Mouse (Mus musculus) spleen, postnatal 36 days (tissue): ENCODE measurements around the gene Henmt1.
A peak's percentile ranks its signal among the peaks of the same experiment; 100 is the strongest.

ENCODE experiments used
- DNase-seq, 2 experiments: peaks; one replicate each; pipeline ENCODE4 v3.0.0; 2022; ENCODE audit warnings: low spot score in 2 of 2, mixed read lengths in 1 of 2

Henmt1 gene

GRCm38 (mm10) chr3:108997762-108998161, 58.1 kb downstream of the Henmt1 start:
- peak in 1 of 2 experiments; percentile 14 for DNase-seq

DNA sequence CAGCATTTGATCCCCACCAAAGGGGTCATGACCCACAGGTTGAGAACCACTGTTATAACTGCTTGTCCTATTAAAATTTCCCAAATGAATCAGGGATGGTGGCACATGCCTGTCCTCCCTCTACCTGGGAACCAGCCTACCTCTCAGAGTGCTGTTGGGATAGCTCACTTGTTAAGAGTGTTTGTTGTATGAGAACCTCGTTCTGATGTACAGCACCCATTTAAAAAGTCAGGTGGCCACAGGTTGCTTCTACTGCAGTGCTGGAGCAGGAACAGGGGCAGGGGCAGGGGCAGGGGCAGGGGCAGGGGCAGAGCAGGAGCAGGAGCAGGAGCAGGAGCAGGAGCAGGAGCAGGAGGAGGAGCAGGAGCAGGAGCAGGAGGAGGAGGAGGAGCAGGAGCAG, 59.5 kb downstream of the Henmt1 start:
- no peak for DNase-seq

DNA sequence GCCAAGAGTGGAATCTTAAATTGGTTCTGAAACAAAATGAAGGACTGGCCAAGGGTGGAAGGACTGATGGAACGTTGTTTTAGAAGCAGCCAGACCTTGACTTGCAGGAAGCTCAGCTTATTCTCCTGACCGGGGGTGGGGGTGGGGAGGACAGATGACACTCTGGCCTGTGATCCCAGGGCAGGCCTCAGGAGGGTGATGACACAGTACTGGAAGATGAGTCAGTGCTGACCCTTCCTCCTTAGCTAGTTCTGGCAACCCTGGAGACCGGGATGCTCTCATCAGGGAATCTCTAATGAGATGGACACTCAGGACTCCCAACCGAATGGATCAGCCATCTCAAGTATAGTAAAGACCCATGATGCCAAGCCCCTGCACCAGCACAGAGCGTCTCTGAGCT, 66.1 kb downstream of the Henmt1 start:
- DNase-seq: no peak

GRCm38 (mm10) chr3:109008180-109008579, 68.5 kb downstream of the Henmt1 start:
- no peak for DNase-seq
